Mouse (Mus musculus): Measurements from ENCODE around the gene Mb21d2.

Mb21d2 gene

GRCm38 (mm10) chr16:28898509-28899160 is 30.8 kb downstream of the Mb21d2 start:
- peak; percentile 49 for DNase-seq

GRCm38 (mm10) chr16:28896571-28896970 is 32.9 kb downstream of the Mb21d2 start:
- no peak for DNase-seq

- DNase-seq, result peak; percentile 47
Observed at GRCm38 (mm10) chr16:28894872-28895271, 34.6 kb downstream of the Mb21d2 start.

- DNase-seq, result peak; percentile 50
Observed at GRCm38 (mm10) chr16:28893266-28893665, 36.2 kb downstream of the Mb21d2 start.

GRCm38 (mm10) chr16:28886201-28886745 is 43.2 kb downstream of the Mb21d2 start:
- DNase-seq, result no peak

GRCm38 (mm10) chr16:28885474-28885873 is 44.0 kb downstream of the Mb21d2 start:
- DNase-seq, result no peak

GRCm38 (mm10) chr16:28884661-28885060 is 44.8 kb downstream of the Mb21d2 start:
- DNase-seq, result no peak

- no peak for DNase-seq
Observed at GRCm38 (mm10) chr16:28883649-28884048, 45.8 kb downstream of the Mb21d2 start.

GRCm38 (mm10) chr16:28882687-28883428 is 46.6 kb downstream of the Mb21d2 start:
- no peak for DNase-seq

- DNase-seq, result no peak
Observed at GRCm38 (mm10) chr16:28881787-28882186, 47.7 kb downstream of the Mb21d2 start.

- peak; percentile 72 for DNase-seq
Observed at GRCm38 (mm10) chr16:28880756-28881155, 48.7 kb downstream of the Mb21d2 start.

GRCm38 (mm10) chr16:28880307-28880681 is 49.2 kb downstream of the Mb21d2 start:
- DNase-seq, result no peak

GRCm38 (mm10) chr16:28879636-28880306 is 49.7 kb downstream of the Mb21d2 start:
- DNase-seq, result no peak

- no peak for DNase-seq
Observed at GRCm38 (mm10) chr16:28877162-28877662, 52.3 kb downstream of the Mb21d2 start.

GRCm38 (mm10) chr16:28873404-28873895 is 56.0 kb downstream of the Mb21d2 start:
- no peak for DNase-seq

- DNase-seq, result no peak
Observed at GRCm38 (mm10) chr16:28870860-28871259, 58.6 kb downstream of the Mb21d2 start.

GRCm38 (mm10) chr16:28870456-28870855 is 59.0 kb downstream of the Mb21d2 start:
- no peak for DNase-seq

- no peak for DNase-seq
Observed at GRCm38 (mm10) chr16:28868864-28869263, 60.6 kb downstream of the Mb21d2 start.

- no peak for DNase-seq
Observed at GRCm38 (mm10) chr16:28866584-28867295, 62.7 kb downstream of the Mb21d2 start.

GRCm38 (mm10) chr16:28863616-28864015 is 65.9 kb downstream of the Mb21d2 start:
- DNase-seq, result no peak

- DNase-seq, result no peak
Observed at GRCm38 (mm10) chr16:28862093-28862492, 67.4 kb downstream of the Mb21d2 start.

GRCm38 (mm10) chr16:28859678-28860077 is 69.8 kb downstream of the Mb21d2 start:
- DNase-seq, result no peak

- DNase-seq, result no peak
Observed at GRCm38 (mm10) chr16:28859009-28859288, 70.5 kb downstream of the Mb21d2 start.

Measured in embryo, embryonic 11 days (tissue).